Mouse (Mus musculus): ENCODE data around the gene Ppp1r3g. TPM values are rescaled to one million over a fixed set of nuclear protein-coding genes. Genes with fewer than 3 reads are reported as not detected.
"Not testable (repeated sequence)": the region's sequence is repeated elsewhere in the genome, so short reads cannot be mapped to it uniquely, and the experiment has no call there.

The Ppp1r3g gene
- polyA plus RNA-seq, 1 experiment from 2014 or later = 0.93 TPM

DNA sequence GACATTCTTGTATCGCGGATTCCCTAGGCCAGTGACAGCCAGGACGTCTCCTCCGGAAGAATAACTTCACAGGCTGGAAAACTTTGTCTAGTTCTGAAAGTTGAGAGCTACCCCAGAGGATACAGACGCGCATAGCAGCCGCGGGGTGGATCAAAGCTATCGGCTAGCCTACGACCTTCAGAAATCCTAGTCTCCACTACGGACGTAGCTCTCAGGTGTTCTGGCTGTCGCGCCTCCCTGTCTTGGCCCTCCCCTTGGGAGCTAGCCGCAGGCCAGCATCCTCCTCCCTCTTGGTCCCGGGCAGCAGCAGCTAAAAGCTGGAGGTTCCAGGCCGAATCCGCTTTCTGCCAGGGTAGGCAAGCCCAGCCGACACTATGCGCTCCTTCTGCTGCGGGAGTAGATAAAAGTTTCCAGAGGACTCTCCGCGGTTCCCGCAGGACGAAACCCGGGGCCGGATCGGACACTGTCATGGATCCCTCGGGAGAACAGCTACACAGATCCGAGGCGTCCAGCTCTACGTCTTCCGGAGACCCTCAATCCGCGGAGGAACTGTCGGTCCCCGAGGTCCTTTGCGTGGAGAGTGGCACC, 9.6 kb downstream of the Ppp1r3g start:
- H3K4me3 ChIP-seq = peak overlapping the region; percentile 76
- H3K36me3 ChIP-seq (replicated peaks) = no peaks in the 10 kb centered on the region
- under 1% methylated on average over 38 of the region's 38 CpGs for WGBS
- peak overlapping the region; percentile 72 for H3K27ac ChIP-seq (replicated peaks)
- DNase-seq (ENCODE audit: low spot score) = peak; percentile 64
- peaks cover 23% of the 10 kb centered on the region for H3K4me1 ChIP-seq
- H3K27me3 ChIP-seq (replicated peaks; ENCODE audit: low read depth, poor library complexity, severe bottlenecking) = peaks cover 46% of the 10 kb centered on the region
- no peaks in the 10 kb centered on the region for H3K9me3 ChIP-seq

DNA sequence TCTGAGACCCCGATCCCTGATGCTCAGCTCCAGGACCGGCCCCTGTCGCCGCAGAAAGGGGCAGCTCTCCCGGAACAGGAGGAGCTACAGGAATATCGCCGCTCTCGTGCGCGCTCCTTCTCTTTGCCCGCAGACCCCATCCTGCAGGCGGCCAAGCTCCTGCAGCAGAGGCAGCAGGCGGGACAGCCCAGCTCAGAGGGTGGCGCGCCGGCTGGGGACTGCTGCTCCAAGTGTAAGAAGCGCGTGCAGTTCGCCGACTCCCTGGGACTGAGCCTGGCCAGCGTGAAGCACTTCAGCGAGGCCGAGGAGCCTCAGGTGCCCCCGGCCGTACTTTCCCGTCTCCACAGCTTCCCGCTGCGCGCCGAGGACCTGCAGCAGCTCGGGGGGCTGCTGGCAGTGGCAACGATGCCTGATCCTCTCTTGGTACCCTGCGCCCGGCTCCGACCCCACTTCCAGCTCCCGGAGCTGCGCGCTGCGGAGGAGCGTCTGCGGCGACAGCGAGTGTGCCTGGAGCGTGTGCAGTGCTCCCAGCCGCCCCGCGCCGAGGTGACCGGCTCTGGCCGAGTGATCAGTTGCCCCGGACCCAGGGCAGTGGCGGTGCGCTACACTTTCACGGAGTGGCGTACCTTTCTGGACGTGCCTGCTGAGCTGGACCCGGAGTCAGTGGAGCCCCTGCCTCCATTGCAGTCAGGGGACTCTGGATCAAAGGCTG, 10.2 kb downstream of the Ppp1r3g start:
- Histone ChIP-seq H3K4me3 (peak overlapping the region; percentile 76), H3K27ac (replicated peaks) (peak overlapping the region; percentile 72), H3K27me3 (replicated peaks; ENCODE audit: low read depth, poor library complexity, severe bottlenecking) (peaks cover 46% of the 10 kb centered on the region), H3K36me3 (replicated peaks) (no peaks in the 10 kb centered on the region), H3K4me1 (peaks cover 23% of the 10 kb centered on the region), H3K9me3 (no peaks in the 10 kb centered on the region)
- peak; percentile 78 for DNase-seq (ENCODE audit: low spot score)
- under 1% methylated on average over 57 of the region's 57 CpGs for WGBS

DNA sequence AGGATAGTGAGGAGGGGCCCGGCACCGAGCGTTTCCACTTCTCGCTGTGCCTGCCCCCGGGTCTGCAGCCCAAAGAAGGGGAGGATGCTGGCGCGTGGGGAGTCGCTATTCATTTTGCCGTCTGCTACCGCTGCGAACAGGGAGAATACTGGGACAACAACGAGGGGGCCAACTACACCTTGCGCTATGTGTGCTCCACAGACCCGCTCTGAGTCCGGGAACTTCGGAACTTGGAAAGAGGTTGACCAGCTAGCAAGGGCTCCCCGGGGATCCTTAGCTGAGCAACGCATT, 10.7 kb downstream of the Ppp1r3g start:
- no peak for DNase-seq (ENCODE audit: low spot score)
- Histone ChIP-seq H3K4me1 (peaks cover 23% of the 10 kb centered on the region), H3K27ac (replicated peaks) (no peak overlapping the region), H3K4me3 (peak overlapping the region; percentile 76), H3K27me3 (replicated peaks; ENCODE audit: low read depth, poor library complexity, severe bottlenecking) (peaks cover 46% of the 10 kb centered on the region), H3K9me3 (no peaks in the 10 kb centered on the region), H3K36me3 (replicated peaks) (no peaks in the 10 kb centered on the region)
- WGBS = under 1% methylated on average over 18 of the region's 18 CpGs

DNA sequence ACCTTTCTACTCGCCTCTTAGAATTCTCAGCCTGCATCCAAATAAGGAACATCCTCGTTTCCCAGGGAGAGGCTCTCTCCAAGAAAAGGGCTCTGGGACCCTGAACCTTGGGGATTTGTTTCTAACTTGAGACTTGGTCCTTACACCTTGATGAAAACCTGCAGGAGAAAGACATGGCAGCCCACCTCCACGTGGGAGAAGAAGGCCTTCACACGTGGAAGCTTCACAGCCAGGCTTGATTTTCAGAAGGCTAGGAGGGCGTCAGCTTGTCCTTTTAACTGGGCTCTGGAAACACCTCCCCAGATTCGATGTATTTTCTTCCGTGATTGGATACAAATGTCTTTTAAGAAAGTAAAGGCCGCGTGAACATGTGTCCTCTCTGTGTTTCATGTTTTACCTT, 11.2 kb downstream of the Ppp1r3g start:
- H3K36me3 ChIP-seq (replicated peaks) = no peaks in the 10 kb centered on the region

DNA sequence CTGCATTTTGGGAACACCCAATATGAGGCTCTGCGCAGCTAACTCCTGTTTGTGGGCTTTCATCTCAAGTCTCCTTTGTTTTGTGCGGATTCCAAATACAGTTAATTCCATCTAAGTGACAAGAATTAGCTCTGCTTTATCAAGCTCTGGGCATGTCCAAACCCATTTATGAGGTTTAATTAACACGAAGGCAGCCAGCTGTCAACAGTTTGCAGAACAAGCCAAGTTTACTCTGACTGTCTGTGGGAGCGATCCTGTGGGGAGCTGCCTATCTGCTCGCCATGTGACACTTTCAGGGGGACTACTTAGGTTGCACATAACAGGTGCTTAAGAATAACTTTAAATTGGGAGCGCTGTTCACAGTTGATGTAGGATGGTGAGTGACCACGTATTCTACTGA, 18.3 kb downstream of the Ppp1r3g start:
- Histone ChIP-seq H3K9me3 (no peaks in the 10 kb centered on the region), H3K27me3 (replicated peaks; ENCODE audit: low read depth, poor library complexity, severe bottlenecking) (no peaks in the 10 kb centered on the region)
- WGBS = 90% methylated on average over 7 of the region's 7 CpGs

More for the DNA sequence above, 11.2 kb downstream of the Ppp1r3g start:
- H3K27ac ChIP-seq (replicated peaks) = no peak overlapping the region
- no peaks in the 10 kb centered on the region for H3K9me3 ChIP-seq
- H3K27me3 ChIP-seq (replicated peaks; ENCODE audit: low read depth, poor library complexity, severe bottlenecking) = peaks cover 46% of the 10 kb centered on the region
- 28% methylated on average over 9 of the region's 9 CpGs for WGBS
- peaks cover 23% of the 10 kb centered on the region for H3K4me1 ChIP-seq
- DNase-seq (ENCODE audit: low spot score) = no peak
- peak overlapping the region; percentile 76 for H3K4me3 ChIP-seq

DNA sequence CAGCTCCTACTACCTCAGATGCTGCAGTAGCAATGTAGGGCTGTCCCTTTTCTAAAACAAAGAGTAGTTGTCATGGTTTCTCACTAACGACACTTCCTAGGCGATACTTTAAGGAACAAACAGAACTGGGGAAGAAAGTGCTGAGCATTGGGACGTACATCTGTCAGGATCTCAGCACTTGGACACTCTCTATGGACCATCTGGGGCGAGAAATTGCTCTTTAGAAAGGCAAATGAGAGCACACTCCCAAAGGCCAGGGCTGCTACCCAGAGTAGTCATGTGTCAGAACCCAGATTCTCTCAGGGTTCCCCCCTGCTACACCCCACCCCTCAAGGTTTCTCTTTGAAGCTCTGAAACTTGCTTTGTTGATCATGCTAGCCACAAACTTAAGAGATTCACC, 21.8 kb downstream of the Ppp1r3g start:
- no peak overlapping the region for H3K27ac ChIP-seq (replicated peaks)

More for the DNA sequence above, 18.3 kb downstream of the Ppp1r3g start:
- Histone ChIP-seq H3K27ac (replicated peaks) (no peak overlapping the region), H3K4me1 (no peaks in the 10 kb centered on the region), H3K36me3 (replicated peaks) (peaks cover 10% of the 10 kb centered on the region), H3K4me3 (no peak overlapping the region)
- DNase-seq (ENCODE audit: low spot score) = no peak

DNA sequence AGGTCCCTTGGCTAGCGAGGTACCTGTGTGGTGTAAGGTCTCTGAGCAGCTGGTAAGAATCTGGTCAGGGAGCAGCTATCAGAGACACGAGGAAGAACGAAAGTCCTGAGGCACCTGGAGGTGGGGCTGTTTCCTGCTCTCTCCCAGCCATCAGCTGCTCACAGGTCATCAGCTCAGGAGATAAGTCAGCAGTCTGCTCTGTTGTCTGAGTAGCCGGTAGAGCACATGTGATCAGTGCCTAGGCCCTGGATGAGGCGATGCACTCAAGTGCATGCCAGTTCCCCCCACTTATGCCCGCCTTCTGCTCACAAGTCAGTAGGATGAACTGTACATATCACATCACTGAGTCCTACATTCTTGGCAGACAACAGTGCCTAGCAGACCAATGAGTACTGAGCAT, 24.3 kb downstream of the Ppp1r3g start:
- Histone ChIP-seq H3K36me3 (replicated peaks) (peaks cover 9% of the 10 kb centered on the region), H3K9me3 (no peaks in the 10 kb centered on the region), H3K4me3 (no peak overlapping the region), H3K27ac (replicated peaks) (no peak overlapping the region), H3K4me1 (peaks cover 9% of the 10 kb centered on the region), H3K27me3 (replicated peaks; ENCODE audit: low read depth, poor library complexity, severe bottlenecking) (no peaks in the 10 kb centered on the region)
- no peak for DNase-seq (ENCODE audit: low spot score)
- WGBS = 87% methylated on average over 6 of the region's 6 CpGs

More for the DNA sequence above, 21.8 kb downstream of the Ppp1r3g start:
- Histone ChIP-seq H3K27me3 (replicated peaks; ENCODE audit: low read depth, poor library complexity, severe bottlenecking) (no peaks in the 10 kb centered on the region), H3K4me1 (peaks cover 2% of the 10 kb centered on the region; the same call in 1 of the 2 replicates), H3K4me3 (no peak overlapping the region), H3K36me3 (replicated peaks) (peaks cover 10% of the 10 kb centered on the region), H3K9me3 (no peaks in the 10 kb centered on the region)
- DNase-seq (ENCODE audit: low spot score) = no peak
- WGBS = 74% methylated on average over 4 of the region's 4 CpGs

DNA sequence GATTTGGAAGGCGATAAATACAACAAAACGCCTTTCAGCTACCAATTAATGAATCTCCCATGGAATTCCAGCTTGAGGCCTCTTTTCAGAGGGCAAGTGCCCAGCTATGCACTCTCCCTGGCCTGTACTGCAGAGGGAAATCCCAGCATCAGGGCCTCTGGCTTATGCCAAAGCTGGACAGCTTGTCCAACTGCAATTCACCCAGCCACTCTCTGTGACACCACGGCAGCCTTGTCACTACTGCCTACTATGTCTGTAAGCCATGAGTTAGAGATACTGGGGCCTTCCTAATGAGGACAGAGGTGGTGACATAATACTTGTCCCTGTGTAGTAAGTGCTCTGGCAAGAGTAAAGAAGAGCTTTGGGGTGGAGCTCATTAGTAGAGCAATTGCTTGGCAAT, 30.7 kb downstream of the Ppp1r3g start:
- no peak overlapping the region for H3K27ac ChIP-seq (replicated peaks)
- no peaks in the 10 kb centered on the region for H3K36me3 ChIP-seq (replicated peaks)
- no peak for DNase-seq (ENCODE audit: low spot score)
- H3K4me3 ChIP-seq = no peak overlapping the region
- no peaks in the 10 kb centered on the region for H3K27me3 ChIP-seq (replicated peaks; ENCODE audit: low read depth, poor library complexity, severe bottlenecking)
- H3K9me3 ChIP-seq = no peaks in the 10 kb centered on the region
- H3K4me1 ChIP-seq = peaks cover 9% of the 10 kb centered on the region
- 68% methylated on average over 3 of the region's 3 CpGs for WGBS

DNA sequence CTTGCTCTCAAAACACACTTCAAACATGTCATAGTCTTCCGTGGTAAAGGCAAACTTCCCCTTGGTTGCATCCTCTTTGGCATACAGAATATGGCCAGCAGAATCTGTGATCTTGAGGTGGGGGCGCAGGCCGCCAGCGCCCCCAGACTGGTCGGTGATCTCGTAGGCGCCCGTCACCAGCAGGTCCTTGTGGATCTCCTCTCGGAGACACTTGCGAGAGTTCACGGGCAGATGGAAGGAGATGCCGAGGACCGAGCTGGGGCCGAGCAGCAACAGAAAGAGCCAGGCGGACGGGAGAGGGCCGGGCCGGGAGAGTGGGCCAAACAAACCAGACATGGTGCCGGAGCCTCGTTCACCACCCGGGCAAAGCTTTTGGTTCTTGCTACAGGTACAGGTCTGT, 32.5 kb downstream of the Ppp1r3g start:
- not testable (repeated sequence) for H3K9me3 ChIP-seq; H3K4me3 ChIP-seq; H3K36me3 ChIP-seq (replicated peaks); H3K27ac ChIP-seq (replicated peaks); H3K27me3 ChIP-seq (replicated peaks; ENCODE audit: low read depth, poor library complexity, severe bottlenecking); DNase-seq (ENCODE audit: low spot score)
- H3K4me1 ChIP-seq = peaks cover 13% of the 10 kb centered on the region
- WGBS = 96% methylated on average over 21 of the region's 21 CpGs

DNA sequence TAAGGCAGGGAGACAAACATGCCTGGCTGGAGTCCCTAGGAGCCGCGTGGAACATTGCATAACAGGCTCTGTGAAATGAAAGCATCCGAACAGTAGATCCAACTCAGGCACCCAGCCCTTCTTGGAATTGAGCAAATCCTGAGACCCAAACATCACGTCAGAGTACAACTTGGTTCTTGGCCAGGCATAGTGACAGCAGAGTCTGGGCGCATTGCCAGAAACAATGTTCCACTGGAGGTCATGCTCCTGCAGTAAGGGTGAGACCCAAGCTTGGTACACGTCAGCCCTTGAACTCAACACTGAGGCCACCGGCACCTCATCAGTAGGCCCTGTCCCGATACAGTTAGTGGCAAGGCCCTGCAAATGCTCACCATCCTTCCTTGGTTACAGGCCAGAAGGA, 35.4 kb downstream of the Ppp1r3g start:
- Histone ChIP-seq H3K27me3 (replicated peaks; ENCODE audit: low read depth, poor library complexity, severe bottlenecking) (no peaks in the 10 kb centered on the region), H3K4me1 (peaks cover 10% of the 10 kb centered on the region; the same call in 1 of the 2 replicates), H3K9me3 (no peaks in the 10 kb centered on the region), H3K27ac (replicated peaks) (no peak overlapping the region), H3K4me3 (no peak overlapping the region), H3K36me3 (replicated peaks) (no peaks in the 10 kb centered on the region)
- WGBS = 93% methylated on average over 8 of the region's 8 CpGs
- no peak for DNase-seq (ENCODE audit: low spot score)

DNA sequence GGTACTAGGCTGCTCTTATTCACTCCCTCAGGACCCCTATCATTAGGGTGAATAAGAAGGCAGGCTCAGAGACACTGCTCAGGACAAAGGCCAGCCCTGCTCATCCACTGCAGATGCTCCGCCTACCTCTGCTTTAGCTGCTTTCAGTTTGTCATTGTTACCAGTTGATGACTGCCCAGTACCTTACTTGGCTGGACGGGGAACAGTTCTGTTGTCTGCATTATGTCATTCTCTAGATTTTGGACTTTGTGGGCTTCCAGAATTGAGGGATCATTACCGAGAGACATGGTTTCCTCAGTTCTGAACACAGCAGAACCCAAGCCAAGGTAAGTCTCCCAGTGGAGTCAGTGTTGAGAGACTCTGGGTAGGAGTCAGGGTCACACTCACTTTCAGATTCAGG, 36.6 kb downstream of the Ppp1r3g start:
- Histone ChIP-seq H3K27me3 (replicated peaks; ENCODE audit: low read depth, poor library complexity, severe bottlenecking) (no peaks in the 10 kb centered on the region), H3K4me3 (no peak overlapping the region), H3K27ac (replicated peaks) (no peak overlapping the region), H3K36me3 (replicated peaks) (no peaks in the 10 kb centered on the region), H3K4me1 (peaks cover 10% of the 10 kb centered on the region; the same call in 1 of the 2 replicates), H3K9me3 (no peaks in the 10 kb centered on the region)
- DNase-seq (ENCODE audit: low spot score) = no peak
- WGBS = 72% methylated on average over 3 of the region's 3 CpGs

DNA sequence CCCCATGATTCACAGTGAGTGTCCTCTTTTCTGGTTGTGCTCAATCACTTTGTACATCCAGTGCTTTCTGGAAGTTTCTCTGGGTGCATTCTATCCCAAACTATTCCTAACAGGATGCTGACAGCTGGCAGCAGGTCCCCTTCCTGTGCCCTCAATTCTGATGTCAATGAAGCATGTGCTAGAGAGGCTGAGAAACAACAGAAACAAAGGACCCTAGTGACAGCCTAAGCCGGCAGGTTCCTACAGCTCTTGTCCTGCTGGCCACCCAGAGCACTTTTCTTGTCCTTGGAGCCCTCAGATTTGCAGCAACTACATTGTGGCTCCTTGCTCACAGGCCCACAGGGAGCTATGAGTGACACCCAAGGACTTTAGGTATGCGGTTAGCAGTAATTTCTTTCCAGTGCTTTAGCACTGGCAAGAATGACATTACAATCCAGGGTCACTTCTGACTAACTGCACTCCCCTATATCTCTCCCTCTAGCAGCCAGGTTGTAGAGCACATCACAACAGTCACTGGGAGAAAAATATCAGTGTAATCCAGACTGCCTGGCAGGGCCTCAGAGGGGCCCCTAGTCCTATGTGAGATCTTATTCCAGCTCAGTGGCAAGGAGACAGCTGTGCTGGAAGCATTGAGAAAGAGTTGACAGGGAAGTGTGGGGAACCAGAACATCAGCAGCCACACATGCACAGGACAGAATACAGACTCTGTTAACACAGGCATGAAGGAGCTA, 37.2 kb downstream of the Ppp1r3g start:
- no peaks in the 10 kb centered on the region for H3K36me3 ChIP-seq (replicated peaks)
- WGBS = 61% methylated on average over 2 of the region's 2 CpGs
- H3K27me3 ChIP-seq (replicated peaks; ENCODE audit: low read depth, poor library complexity, severe bottlenecking) = no peaks in the 10 kb centered on the region
- DNase-seq (ENCODE audit: low spot score) = no peak
- H3K9me3 ChIP-seq = no peaks in the 10 kb centered on the region
- H3K27ac ChIP-seq (replicated peaks) = no peak overlapping the region
- H3K4me3 ChIP-seq = no peak overlapping the region
- peaks cover 10% of the 10 kb centered on the region; the same call in 1 of the 2 replicates for H3K4me1 ChIP-seq

DNA sequence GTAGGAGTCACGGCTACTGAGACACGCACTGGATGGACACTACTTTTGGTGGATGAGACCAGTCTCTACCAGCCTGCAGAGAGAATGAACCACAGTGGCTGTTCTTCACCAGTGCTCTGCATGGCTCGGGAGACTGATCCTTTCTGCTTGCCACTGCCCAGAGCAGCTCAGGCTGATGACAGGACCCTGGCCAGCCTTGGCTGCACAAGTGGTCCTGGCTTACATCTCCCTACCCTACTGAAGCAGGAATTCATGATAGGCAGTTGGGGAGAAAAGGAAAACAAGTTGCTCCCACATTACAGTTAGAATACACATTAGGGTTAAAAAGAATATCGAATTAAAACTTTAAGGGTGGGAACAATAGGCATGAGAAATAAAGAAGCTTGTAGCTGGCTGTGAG, 39.0 kb downstream of the Ppp1r3g start:
- H3K27me3 ChIP-seq (replicated peaks; ENCODE audit: low read depth, poor library complexity, severe bottlenecking) = no peaks in the 10 kb centered on the region
- H3K4me3 ChIP-seq = no peak overlapping the region
- no peak for DNase-seq (ENCODE audit: low spot score)
- no peak overlapping the region for H3K27ac ChIP-seq (replicated peaks)
- H3K4me1 ChIP-seq = peaks cover 10% of the 10 kb centered on the region; the same call in 1 of the 2 replicates
- no peaks in the 10 kb centered on the region for H3K9me3 ChIP-seq
- no peaks in the 10 kb centered on the region for H3K36me3 ChIP-seq (replicated peaks)
- WGBS = 86% methylated on average over 4 of the region's 4 CpGs

Measured in embryonic facial prominence, embryonic 10.5 days (tissue).